Mouse (Mus musculus): Measurements from ENCODE around the gene Fam71b. TPM values are rescaled to one million over a fixed set of nuclear protein-coding genes. Genes with fewer than 3 reads are reported as not detected.
"Not testable (repeated sequence)": the region's sequence is repeated elsewhere in the genome, so short reads cannot be mapped to it uniquely, and the experiment has no call there.

Gene Fam71b
- polyA plus RNA-seq, 1 experiment: not detected

DNA sequence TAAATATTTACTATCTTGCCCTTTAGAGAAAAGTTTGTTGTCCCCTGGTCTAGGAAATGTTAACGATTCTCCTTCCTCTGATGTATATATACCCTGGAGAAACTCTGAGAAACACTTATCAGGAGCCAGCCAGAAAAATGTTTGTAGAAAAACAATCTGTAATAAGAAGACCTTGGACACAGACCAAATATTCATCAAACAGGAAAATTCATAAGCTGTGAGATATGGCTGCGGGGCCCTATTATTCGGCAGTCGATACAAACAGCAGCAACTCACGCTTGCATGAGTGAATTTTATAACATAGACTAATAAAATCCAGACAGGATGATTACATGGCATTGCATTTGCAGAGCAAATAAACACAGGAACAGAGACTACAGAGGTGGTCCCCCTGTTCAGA is 22.5 kb downstream of the Fam71b start:
- no peak for TF ChIP-seq POLR2A (IDR thresholded peaks at IDR 0.05; ENCODE audit: borderline replicate concordance, insufficient read depth, low read length)
- TF ChIP-seq CTCF (IDR thresholded peaks at IDR 0.05; ENCODE audit: borderline replicate concordance, insufficient read depth, low read depth, low read length): no peak
- 86% methylated on average over 5 of the region's 5 CpGs for WGBS
- no peaks in the 10 kb centered on the region for H3K4me1 ChIP-seq (ENCODE audit: control insufficient read depth, insufficient read depth, low read length)
- no peak overlapping the region for H3K27ac ChIP-seq (ENCODE audit: insufficient read depth, low read length)
- no peak overlapping the region for H3K4me3 ChIP-seq (replicated peaks; ENCODE audit: insufficient read depth, low read depth, low read length)
- DNase-seq: no peak
- H3K27me3 ChIP-seq (ENCODE audit: control insufficient read depth, insufficient read depth, low read length): no peaks in the 10 kb centered on the region

DNA sequence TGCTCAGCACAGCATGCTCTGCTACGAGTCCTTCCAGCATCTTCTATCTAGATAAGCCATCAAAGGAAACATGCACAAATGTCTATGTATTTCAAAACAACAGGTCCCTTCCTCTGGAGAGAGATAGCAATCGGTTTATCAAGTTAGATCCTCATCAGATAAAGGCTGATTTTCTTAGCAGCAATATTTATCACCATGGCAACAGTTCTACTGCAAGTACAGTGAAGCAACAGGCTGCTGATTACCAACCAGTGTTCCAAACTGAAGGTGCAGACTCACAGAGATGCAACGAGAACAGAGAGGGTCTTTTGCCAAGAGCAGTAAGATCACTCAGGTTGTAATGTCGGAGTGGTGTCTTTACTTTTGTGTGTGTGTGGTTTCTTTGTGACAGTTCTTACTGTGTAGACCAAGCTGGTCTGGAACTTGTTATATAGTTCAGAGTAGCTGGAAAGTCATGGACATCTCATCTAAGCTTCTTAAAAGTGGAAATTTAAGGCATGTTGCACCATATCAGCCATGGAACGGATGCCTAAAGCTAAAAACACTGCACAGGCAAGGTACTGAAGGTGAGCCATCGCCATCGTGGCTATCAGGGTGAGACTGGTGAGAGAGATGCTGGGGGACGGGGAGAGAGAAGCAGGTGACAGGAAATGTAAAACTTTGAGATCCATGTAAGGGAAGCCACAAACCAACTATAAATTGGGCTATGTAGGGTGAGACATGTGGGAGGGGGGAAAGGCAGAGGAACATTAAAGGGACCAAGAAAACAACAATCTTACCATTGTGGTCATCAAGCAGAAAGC is 24.9 kb downstream of the Fam71b start:
- DNase-seq: no peak
- Histone ChIP-seq H3K27ac (ENCODE audit: insufficient read depth, low read length) (no peak overlapping the region), H3K4me3 (replicated peaks; ENCODE audit: insufficient read depth, low read depth, low read length) (no peak overlapping the region), H3K4me1 (ENCODE audit: control insufficient read depth, insufficient read depth, low read length) (no peaks in the 10 kb centered on the region), H3K27me3 (ENCODE audit: control insufficient read depth, insufficient read depth, low read length) (no peaks in the 10 kb centered on the region)
- TF ChIP-seq CTCF (IDR thresholded peaks at IDR 0.05; ENCODE audit: borderline replicate concordance, insufficient read depth, low read depth, low read length): no peak
- no peak for TF ChIP-seq POLR2A (IDR thresholded peaks at IDR 0.05; ENCODE audit: borderline replicate concordance, insufficient read depth, low read length)
- 82% methylated on average over 8 of the region's 8 CpGs for WGBS

DNA sequence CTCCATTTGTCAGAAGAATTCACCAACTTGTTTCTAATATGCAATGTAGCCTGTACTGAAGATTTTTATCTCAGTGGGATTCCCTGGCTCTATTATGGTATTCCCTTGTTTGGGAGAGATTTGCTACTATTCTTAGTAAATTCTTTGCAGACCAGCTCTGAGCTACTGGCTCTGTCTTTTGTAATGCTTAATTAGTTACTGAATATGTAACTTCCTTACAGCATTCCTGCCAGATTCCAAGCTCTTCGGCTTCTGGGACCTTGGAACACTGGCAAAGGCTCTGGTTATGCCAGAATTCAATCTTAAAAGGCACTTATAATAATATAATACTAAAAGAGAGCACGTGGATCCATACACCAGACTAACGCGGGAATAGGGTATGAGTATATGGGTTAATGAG is 31.8 kb downstream of the Fam71b start:
- WGBS: 39% methylated on average over 4 of the region's 4 CpGs
- not testable (repeated sequence) for H3K27me3 ChIP-seq (ENCODE audit: control insufficient read depth, insufficient read depth, low read length); DNase-seq; H3K4me3 ChIP-seq (replicated peaks; ENCODE audit: insufficient read depth, low read depth, low read length); H3K4me1 ChIP-seq (ENCODE audit: control insufficient read depth, insufficient read depth, low read length); H3K27ac ChIP-seq (ENCODE audit: insufficient read depth, low read length)

DNA sequence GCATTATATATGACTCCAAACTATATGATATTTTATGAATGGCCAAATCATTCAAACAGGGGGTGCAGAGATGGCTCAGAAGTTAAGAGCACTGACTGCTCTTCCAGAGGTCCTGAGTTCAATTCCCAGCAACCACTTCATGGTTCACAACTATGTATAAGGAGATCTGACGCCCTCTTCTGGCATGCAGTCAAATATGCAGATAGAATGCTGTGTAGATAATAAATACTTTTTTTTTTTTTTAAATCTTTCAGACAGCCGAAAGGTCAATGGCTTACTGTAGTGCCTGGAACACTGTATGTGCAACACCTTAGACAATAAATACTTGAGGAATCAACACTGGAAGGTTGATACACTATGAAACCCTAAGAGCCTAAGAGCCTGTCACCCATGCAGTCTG is 33.8 kb downstream of the Fam71b start:
- Histone ChIP-seq H3K27me3 (ENCODE audit: control insufficient read depth, insufficient read depth, low read length) (no peaks in the 10 kb centered on the region), H3K4me3 (replicated peaks; ENCODE audit: insufficient read depth, low read depth, low read length) (no peak overlapping the region), H3K27ac (ENCODE audit: insufficient read depth, low read length) (no peak overlapping the region), H3K4me1 (ENCODE audit: control insufficient read depth, insufficient read depth, low read length) (no peaks in the 10 kb centered on the region)
- TF ChIP-seq POLR2A (IDR thresholded peaks at IDR 0.05; ENCODE audit: borderline replicate concordance, insufficient read depth, low read length): no peak
- no peak for TF ChIP-seq CTCF (IDR thresholded peaks at IDR 0.05; ENCODE audit: borderline replicate concordance, insufficient read depth, low read depth, low read length)
- DNase-seq: no peak
- 90% methylated on average over 2 of the region's 2 CpGs for WGBS

DNA sequence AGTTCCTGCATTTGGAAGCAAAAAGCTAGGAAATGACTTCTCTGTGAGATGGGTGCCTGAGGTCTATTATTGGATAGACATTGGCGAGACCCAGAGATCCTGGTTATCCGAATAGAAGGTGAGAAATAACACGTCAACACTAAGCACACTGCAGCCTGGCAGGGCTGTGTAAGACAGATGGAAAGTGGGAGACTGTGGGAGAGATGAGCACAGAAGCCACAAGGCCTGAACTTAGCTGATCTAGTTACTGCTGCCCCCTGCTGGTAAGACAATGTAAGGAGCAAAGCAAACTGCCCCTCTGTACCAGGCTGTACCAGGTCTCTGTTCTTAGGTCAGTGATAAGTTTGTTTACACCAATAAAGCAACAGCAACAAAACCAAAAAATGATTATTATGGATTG is 34.8 kb downstream of the Fam71b start:
- H3K27me3 ChIP-seq (ENCODE audit: control insufficient read depth, insufficient read depth, low read length): no peaks in the 10 kb centered on the region
- peak; percentile 77 to 79 for DNase-seq
- no peaks in the 10 kb centered on the region for H3K4me1 ChIP-seq (ENCODE audit: control insufficient read depth, insufficient read depth, low read length)
- TF ChIP-seq POLR2A (IDR thresholded peaks at IDR 0.05; ENCODE audit: borderline replicate concordance, insufficient read depth, low read length) (no peak), CTCF (IDR thresholded peaks at IDR 0.05; ENCODE audit: borderline replicate concordance, insufficient read depth, low read depth, low read length) (peak; percentile 88)
- H3K4me3 ChIP-seq (replicated peaks; ENCODE audit: insufficient read depth, low read depth, low read length): no peak overlapping the region
- 9% methylated on average over 3 of the region's 3 CpGs for WGBS
- H3K27ac ChIP-seq (ENCODE audit: insufficient read depth, low read length): no peak overlapping the region

DNA sequence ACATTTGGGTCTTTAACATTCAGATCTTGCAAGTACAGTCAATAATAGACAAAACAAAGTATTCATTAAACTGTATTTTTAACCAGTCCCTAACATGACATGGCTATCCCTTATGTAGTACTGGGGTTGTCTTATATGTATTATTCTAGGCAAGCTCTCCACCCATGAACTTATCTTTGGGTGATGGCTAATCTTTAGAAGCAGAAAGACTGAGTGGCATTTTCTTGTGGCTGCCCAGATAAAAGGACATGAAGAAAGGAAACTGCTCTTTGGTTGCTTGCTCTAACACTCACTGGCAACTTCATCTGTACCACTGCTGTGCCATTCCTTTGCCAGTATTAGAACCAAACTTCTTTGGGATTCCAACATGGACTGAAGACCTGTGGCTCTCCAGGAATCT is 39.0 kb downstream of the Fam71b start:
- Histone ChIP-seq H3K27me3 (ENCODE audit: control insufficient read depth, insufficient read depth, low read length) (no peaks in the 10 kb centered on the region), H3K4me3 (replicated peaks; ENCODE audit: insufficient read depth, low read depth, low read length) (no peak overlapping the region), H3K4me1 (ENCODE audit: control insufficient read depth, insufficient read depth, low read length) (peaks cover 2% of the 10 kb centered on the region; the same call in 1 of the 2 replicates), H3K27ac (ENCODE audit: insufficient read depth, low read length) (no peak overlapping the region)
- DNase-seq: no peak
- no peak for TF ChIP-seq CTCF (IDR thresholded peaks at IDR 0.05; ENCODE audit: borderline replicate concordance, insufficient read depth, low read depth, low read length)
- TF ChIP-seq POLR2A (IDR thresholded peaks at IDR 0.05; ENCODE audit: borderline replicate concordance, insufficient read depth, low read length): no peak

DNA sequence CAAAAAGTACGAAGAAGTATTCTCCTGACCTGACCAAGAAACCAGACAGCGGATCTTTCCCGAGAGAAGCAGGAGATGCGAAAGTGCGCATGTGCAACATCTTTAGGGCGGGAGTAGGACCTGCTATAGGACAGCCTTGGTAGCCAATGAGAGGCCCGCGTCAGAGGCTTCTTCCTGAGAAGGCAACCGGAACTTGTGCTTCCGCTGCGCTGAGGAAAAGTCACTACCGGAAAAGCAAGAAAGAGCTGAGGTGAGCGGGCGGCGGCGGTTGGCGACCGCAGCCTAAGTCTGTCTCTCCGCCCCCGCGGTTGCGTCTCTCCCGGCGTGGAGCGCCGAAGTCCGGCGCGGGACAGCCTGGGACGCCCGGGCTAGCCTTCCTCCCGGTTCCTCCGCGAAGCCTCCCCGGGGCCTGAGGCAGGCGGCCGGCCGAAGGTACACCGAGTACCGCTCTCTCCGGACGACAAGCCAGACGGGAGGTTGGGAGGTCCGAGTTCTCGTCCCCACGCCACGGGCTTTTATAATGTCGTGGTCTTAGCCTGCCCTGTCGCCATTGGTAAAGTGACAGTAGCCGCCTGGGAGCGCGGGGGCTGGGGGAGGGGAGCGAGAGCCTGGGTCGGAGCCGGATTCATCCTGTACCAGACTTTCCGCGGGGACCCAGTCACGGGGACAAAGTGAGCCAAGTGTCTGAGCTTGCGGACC is 40.5 kb downstream of the Fam71b start, which contains the start of gene Med7:
Gene Med7 (plus strand): TSS at position 166 of the 699 bp plus-strand sequence.
- TF ChIP-seq CTCF (IDR thresholded peaks at IDR 0.05; ENCODE audit: borderline replicate concordance, insufficient read depth, low read depth, low read length): no peak
- peak; percentile 67; the same call in 1 of the 2 replicates for TF ChIP-seq POLR2A (IDR thresholded peaks at IDR 0.05; ENCODE audit: borderline replicate concordance, insufficient read depth, low read length)
- Histone ChIP-seq H3K4me3 (replicated peaks; ENCODE audit: insufficient read depth, low read depth, low read length) (peak within 1 kb of the TSS; percentile 71), H3K27me3 (ENCODE audit: control insufficient read depth, insufficient read depth, low read length) (no peaks in the 10 kb centered on the region), H3K4me1 (ENCODE audit: control insufficient read depth, insufficient read depth, low read length) (peaks cover 2% of the 10 kb centered on the region; the same call in 1 of the 2 replicates), H3K27ac (ENCODE audit: insufficient read depth, low read length) (peak within 1 kb of the TSS; percentile 53)
- peak; percentile 93 to 97 for DNase-seq
- under 1% methylated on average over 59 of the region's 59 CpGs for WGBS
